In genomic region chr5:66076685-66077301, GRCm38 (mm10) we compare ENCODE assay signal across 12 mouse cellular contexts.
DNase-seq lines count a peak whose midpoint lies in the region; ATAC-seq and TF ChIP-seq lines count a peak whose summit lies in the region.
"Had no signal": no experiment of that assay in that cellular context is flagged by ENCODE, and none has a peak within 500 bp of the region (broad histone marks: within the 10 kb centered on the region; RNA-seq: fewer than 3 reads in every experiment).

No protein-coding gene starts in this region.

- no peak for TF ChIP-seq POLR2A in bone marrow, adult 2 months (IDR thresholded peaks at IDR 0.05; ENCODE audit: borderline replicate concordance, control insufficient read depth, low read depth, low read length)

- DNase-seq in kidney, adult 9 months = peak; percentile 88
- DNase-seq in splenic B cell, adult 2 months (ENCODE audit: low read depth, low spot score) = peak; percentile 58
- DNase-seq in cerebellum, postnatal 4 days (ENCODE audit: low spot score in 2 of 2) = no peak
- DNase-seq in heart, postnatal 4 days = no peak
- no peak for DNase-seq in thymus, postnatal 14 days
- DNase-seq: cerebellum, adult 11 months had no signal

- no peak for ATAC-seq in liver, embryonic 15.5 days (ENCODE audit: insufficient read depth)
- ATAC-seq in liver, embryonic 12.5 days = no peak

- 39% methylated on average over 12 of the region's 12 CpGs for WGBS in liver, embryonic 15.5 days (ENCODE audit: insufficient replicate concordance)
- 43% methylated on average over 12 of the region's 12 CpGs for WGBS in liver, embryonic 12.5 days (ENCODE audit: insufficient replicate concordance)
- WGBS in bone marrow, adult 2 months = 34% methylated on average over 12 of the region's 12 CpGs

- no peaks in the 10 kb centered on the region for H3K9me3 ChIP-seq in liver, embryonic 15.5 days (replicated peaks)
- H3K9me3 ChIP-seq in liver, embryonic 12.5 days (replicated peaks) = no peaks in the 10 kb centered on the region
- H3K9me3 ChIP-seq: hindbrain, embryonic 13.5 days; limb, embryonic 10.5 days; megakaryocyte, embryonic 14.5 days had no signal

- H3K9ac ChIP-seq in liver, embryonic 15.5 days = no peak overlapping the region
- no peak overlapping the region for H3K9ac ChIP-seq in liver, embryonic 12.5 days
- H3K9ac ChIP-seq: hindbrain, embryonic 13.5 days had no signal

- H3K36me3 ChIP-seq in liver, embryonic 15.5 days (replicated peaks) = no peaks in the 10 kb centered on the region
- H3K36me3 ChIP-seq in liver, embryonic 12.5 days = no peaks in the 10 kb centered on the region
- H3K36me3 ChIP-seq in splenic B cell, adult 2 months (ENCODE audit: control insufficient read depth, insufficient read depth, low read length, poor library complexity, severe bottlenecking) = no peaks in the 10 kb centered on the region
- H3K36me3 ChIP-seq: hindbrain, embryonic 13.5 days; limb, embryonic 10.5 days had no signal

- H3K4me2 ChIP-seq in liver, embryonic 15.5 days = peak overlapping the region; percentile 44; the same call in 1 of the 2 replicates
- no peak overlapping the region for H3K4me2 ChIP-seq in liver, embryonic 12.5 days
- H3K4me2 ChIP-seq: hindbrain, embryonic 13.5 days had no signal

- no peak overlapping the region for H3K4me3 ChIP-seq in liver, embryonic 15.5 days (replicated peaks)
- H3K4me3 ChIP-seq in liver, embryonic 12.5 days = no peak overlapping the region
- no peak overlapping the region for H3K4me3 ChIP-seq in bone marrow, adult 2 months (replicated peaks; ENCODE audit: control insufficient read depth, low read depth, low read length)
- H3K4me3 ChIP-seq: hindbrain, embryonic 13.5 days; limb, embryonic 10.5 days; megakaryocyte, embryonic 14.5 days had no signal

- no peaks in the 10 kb centered on the region for H3K27me3 ChIP-seq in liver, embryonic 15.5 days
- no peaks in the 10 kb centered on the region for H3K27me3 ChIP-seq in liver, embryonic 12.5 days (replicated peaks)
- H3K27me3 ChIP-seq in splenic B cell, adult 2 months (ENCODE audit: control insufficient read depth, insufficient read depth, low read length, poor library complexity, severe bottlenecking) = no peaks in the 10 kb centered on the region
- H3K27me3 ChIP-seq: hindbrain, embryonic 13.5 days; megakaryocyte, embryonic 14.5 days had no signal

- TF ChIP-seq CTCF in bone marrow, adult 2 months (IDR thresholded peaks at IDR 0.05; ENCODE audit: control insufficient read depth, insufficient read depth, low read length) = no peak

- H3K27ac ChIP-seq in liver, embryonic 15.5 days (replicated peaks) = 0 out of 2 replicates have a peak overlapping the region, but pooled peaks have one; percentile 14
- no peak overlapping the region for H3K27ac ChIP-seq in liver, embryonic 12.5 days
- H3K27ac ChIP-seq in bone marrow, adult 2 months (ENCODE audit: control insufficient read depth, insufficient read depth, low read depth, low read length, poor library complexity) = peak overlapping the region; percentile 49
- H3K27ac ChIP-seq: hindbrain, embryonic 13.5 days had no signal

- peaks cover 39% of the 10 kb centered on the region for H3K4me1 ChIP-seq in liver, embryonic 15.5 days (replicated peaks)
- H3K4me1 ChIP-seq in liver, embryonic 12.5 days = peaks cover 30% of the 10 kb centered on the region
- peaks cover 14% of the 10 kb centered on the region for H3K4me1 ChIP-seq in bone marrow, adult 2 months (ENCODE audit: control insufficient read depth, insufficient read depth, low read length)
- H3K4me1 ChIP-seq: hindbrain, embryonic 13.5 days had no signal

Comparison
In these comparisons a context has a peak if more than half of its experiments do, and no peak if none do; other contexts are left out.
1. DNase-seq: peak in kidney, adult 9 months (single experiment) and splenic B cell, adult 2 months (single experiment); none in cerebellum, postnatal 4 days (0 of 2), heart, postnatal 4 days (single experiment) and thymus, postnatal 14 days (single experiment).